Mouse (Mus musculus) cortical plate, adult 2 months (tissue): Measurements from ENCODE around the gene Mab21l3.

Experiments
- CTCF ChIP-seq: fragments of 200-500 bp; IDR thresholded peaks from 2 replicates; pipeline ENCODE4 v1.5.1; 2011; ENCODE audit warnings: mild to moderate bottlenecking, control low read depth, low read length; ENCODE audit not compliant: insufficient read depth; ENCODE audit errors: extremely low read depth
- POLR2A ChIP-seq: fragments of 200-500 bp; IDR thresholded peaks from 2 replicates; pipeline ENCODE4 v1.6.1; 2011; ENCODE audit warnings: mild to moderate bottlenecking, low read length, control low read depth; ENCODE audit not compliant: insufficient read depth; ENCODE audit errors: extremely low read depth

- no peak for TF ChIP-seq CTCF
- no peak for TF ChIP-seq POLR2A
Measured at GRCm38 (mm10) chr3:101783793-101784192, 65.0 kb downstream of the Mab21l3 start.
